Mouse (Mus musculus) hematopoietic stem cell, adult 5-6 weeks (primary cell): ENCODE measurements around the gene Pole3. TPM values are rescaled to one million over a fixed set of nuclear protein-coding genes. Genes with fewer than 3 reads are reported as not detected.

Source experiments
- ATAC-seq, 2 experiments: fragments of 125-278 bp in 1 of 2; replicated peaks in 1 of 2; 2 replicates each; pipeline ENCODE4 v1.8.0; 2016 to 2017; ENCODE audit warnings: inconsistent platforms in 2 of 2, mild to moderate bottlenecking in 2 of 2, moderate number of reproducible peaks in 2 of 2, low read depth in 1 of 2, moderate TSS enrichment in 1 of 2; ENCODE audit not compliant: low FRiP score in 2 of 2, poor library complexity in 2 of 2, severe bottlenecking in 2 of 2, insufficient read depth in 1 of 2, low TSS enrichment in 1 of 2
- total RNA-seq: library from RNA; stranded (forward); fragments of 172-1452, 232-1000 nt; gene quantifications from 2 replicates; pipeline ENCODE4 v1.2.3, GENCODE M21; 2017

Pole3 gene
- 72.7 and 78.2 TPM in 2 replicates for total RNA-seq

DNA sequence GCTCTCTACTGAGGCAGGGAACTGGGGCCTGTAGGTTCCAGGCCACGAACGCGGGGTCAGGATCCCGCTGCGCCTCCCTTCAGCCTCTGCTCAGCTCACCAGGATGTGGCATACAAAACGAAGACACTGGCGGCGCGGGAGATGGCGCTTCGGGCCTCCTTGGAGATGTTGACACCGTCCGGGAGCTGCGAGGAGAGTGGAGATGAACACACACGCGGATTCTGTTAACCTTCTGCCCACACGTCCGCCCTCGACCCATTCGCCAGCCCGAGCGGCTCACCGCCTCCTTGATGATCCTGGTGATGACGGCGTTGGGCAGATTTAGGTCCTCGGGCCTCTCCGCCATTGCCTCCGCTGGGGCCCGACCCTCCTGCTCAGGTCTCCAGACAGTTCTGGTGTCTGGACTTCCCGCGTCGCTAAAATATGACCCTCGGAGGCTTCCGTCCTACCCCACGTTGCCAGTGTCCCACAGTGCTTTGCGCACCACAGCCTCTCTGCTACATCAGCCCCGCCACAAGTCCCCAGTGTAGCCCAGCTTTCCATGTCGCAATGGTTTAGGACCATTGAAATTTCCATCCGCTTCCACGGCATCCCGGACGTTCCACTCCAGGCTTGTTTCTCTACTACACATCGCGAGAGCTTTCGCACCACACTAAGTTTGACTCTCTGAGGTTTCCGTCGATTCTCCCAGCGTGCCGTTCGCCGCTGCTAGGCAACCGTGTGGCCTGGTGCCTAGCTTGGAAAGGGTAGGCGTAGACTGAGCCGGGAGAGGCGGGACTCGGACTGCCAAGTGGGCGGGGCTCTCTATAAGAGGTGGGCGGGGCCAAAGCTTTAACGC, at the start of gene Pole3, which contains the start of gene 4933430I17Rik:
Gene Pole3, minus strand, starts transcription at position 418 of the 838 bp plus-strand sequence.
Gene 4933430I17Rik, plus strand, starts transcription at position 719 of the 838 bp plus-strand sequence.
- ATAC-seq: peak; percentile 96

DNA sequence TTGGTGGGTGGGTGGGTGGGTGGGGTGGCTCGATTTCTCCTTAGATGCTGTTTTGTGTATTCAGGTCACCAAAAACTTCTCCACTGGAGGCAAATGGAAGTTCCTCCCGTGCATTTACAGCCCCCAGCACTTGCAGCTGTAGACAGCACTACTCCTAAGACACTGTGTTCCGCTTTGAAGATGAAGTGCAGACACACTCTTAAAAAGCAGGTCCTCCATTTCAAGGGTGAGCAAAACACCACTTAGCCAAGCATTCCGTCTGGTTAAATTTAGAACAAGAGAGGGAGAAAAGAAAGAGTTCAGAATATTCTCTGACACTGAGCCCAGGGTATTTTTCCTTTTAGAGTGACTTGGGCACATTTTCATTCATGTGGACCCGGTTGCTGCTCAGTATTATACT, 45.2 kb upstream of the Pole3 start:
- ATAC-seq: no peak

DNA sequence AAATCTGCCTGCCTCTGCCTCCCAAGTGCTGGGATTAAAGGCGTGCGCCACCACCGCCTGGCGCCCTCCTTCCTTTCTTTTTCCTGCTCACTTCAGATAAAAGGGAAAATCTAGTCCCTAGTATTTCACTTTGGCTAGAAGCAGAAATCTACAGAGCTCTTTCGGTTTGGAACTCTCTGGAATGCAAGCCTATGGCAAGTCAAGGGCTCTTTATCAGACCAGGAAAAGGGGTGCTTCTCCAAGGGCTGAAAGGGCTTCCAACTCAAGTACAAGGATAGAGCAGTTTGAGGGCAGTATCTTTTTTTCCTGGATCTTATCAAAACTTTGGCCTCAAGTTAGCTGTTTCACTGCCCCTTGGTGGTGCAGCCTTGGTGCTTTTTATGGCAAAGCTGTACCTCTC, 44.7 kb upstream of the Pole3 start:
- no peak for ATAC-seq

DNA sequence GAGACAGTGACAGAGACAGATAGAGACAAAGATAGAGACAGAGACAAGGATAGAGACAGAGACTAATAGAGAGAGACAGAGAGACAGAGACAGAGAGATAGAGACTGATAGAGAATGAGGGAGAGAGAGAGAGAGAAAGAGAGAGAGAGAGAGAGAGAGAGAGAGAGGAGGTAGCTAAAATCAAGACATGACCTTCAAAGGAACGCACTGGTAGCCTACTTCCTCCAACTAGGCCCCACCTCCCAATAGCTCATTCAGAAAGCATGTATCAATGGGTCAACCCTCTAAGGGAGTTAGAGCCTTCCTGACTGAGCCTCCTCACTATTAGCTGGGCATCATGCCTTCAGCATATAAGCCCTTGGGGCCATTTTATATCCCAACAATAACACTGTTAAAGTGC, 43.5 kb upstream of the Pole3 start:
- no peak for ATAC-seq

DNA sequence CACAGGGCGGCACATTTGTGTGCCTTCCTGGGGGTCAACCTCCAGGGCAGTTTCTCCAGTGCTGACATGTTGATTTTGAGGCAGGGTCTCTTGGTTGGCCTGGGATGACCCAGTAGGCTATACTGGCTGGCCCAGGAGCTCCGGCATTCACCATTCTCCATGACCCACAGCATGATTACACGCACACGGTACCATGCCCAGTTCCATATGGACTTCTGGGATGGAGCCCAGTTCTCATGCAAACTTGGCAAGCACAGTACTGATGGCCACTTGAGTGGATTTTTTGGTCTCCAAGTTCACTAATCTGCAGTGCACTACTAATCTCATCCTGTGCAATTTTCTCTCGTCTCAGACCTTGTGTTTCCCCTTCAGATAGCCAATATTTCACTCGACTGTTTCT, 42.8 kb upstream of the Pole3 start:
- no peak for ATAC-seq

DNA sequence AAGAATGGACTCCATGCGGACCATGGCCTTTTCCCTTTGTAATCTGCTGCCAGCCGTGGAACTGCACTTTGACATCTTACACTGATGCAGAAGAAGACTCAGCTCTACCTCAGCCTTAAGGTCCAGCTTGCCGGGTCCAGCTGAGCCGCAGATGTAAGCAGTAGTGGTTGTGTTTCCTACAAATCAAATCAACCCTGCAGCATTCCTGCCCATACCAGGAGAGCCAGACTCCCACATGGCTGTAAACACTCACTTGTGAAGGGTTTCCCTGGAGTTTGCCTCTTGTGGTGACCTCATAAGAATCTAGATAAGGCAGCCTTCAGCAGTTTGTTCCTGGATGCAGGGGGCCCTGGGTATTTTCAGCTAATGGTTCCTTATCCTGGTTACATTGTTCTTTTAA, 41.7 kb upstream of the Pole3 start:
- no peak for ATAC-seq

DNA sequence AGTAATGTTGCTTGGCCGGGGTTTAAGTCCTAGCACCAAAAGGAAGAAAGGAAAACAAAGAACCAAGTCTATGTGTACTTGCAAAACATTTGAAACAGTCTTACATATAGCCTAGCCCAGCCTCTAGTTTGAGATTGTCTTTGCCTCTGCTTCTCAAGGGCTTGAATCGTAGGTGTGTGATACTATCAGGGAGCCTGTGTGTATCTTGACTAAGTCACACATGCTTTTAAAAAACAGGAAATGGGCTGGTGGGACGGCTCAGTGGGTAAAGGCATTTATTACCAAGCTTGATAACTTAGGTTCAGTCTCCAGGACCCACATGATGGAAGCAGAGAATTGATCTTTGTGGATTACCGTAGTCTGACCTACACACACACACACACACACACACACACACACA, 37.1 kb upstream of the Pole3 start:
- ATAC-seq: no peak

DNA sequence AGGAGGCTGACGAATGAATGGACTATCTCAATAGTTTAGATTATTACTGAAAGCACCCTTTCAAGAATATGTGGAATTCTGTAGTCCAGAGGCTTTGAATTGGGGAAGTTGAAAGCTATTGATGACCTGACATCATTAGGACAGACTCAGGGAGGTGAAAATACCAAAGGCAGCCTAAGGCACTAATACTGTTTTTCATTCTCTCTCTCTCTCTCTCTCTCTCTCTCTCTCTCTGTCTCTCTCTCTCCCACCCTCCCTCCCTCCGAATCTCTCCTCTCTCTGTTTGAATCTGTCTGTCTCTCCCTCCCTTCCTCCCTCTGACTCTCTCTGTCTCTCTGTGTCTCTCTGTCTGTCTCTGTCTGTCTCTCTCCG, 36.7 kb upstream of the Pole3 start:
- ATAC-seq: no peak; a peak in 1 of 4 replicates

DNA sequence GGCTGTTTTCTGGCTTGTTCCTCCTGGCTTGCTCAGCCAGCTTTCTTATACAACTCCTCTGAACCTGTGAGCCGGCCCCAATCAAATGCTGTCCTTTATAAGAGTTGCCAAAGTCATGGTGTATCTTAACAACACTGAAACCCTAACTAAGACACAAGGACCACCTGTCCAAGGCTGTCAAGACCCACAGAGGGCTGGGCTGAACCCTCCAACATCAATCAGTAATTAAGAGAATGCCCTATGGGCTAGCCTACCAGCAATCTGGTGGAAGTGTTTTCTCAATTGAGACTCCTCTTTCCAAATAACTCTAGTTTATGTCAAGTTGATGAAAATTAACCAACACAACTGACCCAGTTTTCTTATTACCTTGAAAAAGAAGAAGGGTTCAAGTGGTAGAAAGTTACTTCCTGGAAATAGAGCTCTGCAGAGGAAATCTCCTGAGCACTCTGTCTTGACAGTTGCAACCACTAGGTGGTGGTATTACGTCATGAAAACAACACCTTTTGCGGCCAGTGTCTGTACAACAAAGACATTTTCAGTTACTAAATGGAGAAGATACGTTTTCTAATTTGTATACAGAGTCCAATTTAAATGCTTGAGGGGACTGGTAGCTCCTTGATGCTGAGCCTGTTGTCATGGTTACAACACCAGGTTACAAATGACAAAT, 36.2 kb upstream of the Pole3 start:
- ATAC-seq: peak; percentile 90 to 91

DNA sequence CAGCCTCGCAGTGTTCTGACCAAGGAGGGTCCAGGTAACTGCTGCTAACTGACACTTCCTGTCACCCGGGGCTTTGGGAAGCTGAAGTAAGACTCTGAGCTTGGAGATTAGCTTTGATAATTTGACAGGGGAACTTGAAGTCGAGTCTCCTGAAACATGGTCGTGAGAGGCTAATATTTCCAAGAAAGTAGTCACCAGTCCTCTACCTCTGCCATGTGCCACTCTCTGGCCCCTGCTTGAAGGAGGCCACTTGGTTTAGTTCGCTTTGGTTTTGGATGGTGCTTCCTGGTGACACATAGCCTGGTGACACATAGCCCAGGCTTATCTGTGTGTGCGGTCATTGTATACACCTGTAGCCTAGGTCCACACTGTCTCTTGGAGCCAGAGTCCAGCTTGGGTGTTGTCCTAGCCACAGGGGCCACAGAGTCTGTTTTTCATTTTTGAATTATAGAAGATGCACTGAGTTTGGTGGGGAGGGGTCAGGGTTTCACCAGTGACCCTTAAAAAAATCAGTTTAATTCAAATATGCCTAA, 35.0 kb upstream of the Pole3 start, which contains the start of gene Rgs3:
Gene Rgs3, plus strand, starts transcription at position 51 of the 533 bp plus-strand sequence.
- ATAC-seq: no peak

DNA sequence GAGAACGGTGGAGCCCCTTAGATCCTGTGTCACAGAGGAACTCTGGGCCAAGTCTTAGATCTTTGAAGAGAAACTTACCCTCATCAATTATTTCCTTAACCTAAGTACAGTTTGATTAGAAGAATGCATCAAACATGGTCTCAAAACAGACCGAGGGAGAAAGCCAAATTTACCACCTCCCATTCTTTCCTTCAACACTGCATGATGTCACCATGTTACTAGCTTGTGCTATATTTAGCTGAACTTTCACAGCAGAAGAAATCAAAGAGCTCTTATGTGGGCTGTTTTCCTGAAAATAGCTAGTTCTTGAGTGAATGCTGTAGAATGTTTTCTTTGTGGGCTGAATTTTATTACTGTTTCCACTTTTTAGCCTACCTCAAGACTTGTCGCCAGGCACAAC, 32.6 kb upstream of the Pole3 start:
- no peak for ATAC-seq

DNA sequence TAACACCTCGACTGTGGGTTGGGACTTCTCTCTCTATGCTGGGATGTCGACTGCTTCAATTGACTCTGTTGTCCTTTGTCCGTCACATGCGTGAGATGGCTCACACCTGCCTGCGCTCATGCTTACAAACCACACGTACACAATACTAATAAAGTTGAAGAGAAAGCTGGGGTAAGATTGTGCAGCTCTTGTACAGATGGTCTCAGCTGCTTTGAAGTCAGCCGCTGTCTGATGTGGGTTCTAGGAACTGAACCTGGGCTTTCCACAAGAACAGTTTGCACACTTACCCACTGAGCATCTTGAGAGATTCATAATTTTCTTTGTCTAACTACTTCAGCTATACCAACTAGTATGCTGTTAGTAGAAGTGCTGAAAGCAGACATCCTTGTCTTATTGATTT, 27.1 kb upstream of the Pole3 start:
- ATAC-seq: no peak

DNA sequence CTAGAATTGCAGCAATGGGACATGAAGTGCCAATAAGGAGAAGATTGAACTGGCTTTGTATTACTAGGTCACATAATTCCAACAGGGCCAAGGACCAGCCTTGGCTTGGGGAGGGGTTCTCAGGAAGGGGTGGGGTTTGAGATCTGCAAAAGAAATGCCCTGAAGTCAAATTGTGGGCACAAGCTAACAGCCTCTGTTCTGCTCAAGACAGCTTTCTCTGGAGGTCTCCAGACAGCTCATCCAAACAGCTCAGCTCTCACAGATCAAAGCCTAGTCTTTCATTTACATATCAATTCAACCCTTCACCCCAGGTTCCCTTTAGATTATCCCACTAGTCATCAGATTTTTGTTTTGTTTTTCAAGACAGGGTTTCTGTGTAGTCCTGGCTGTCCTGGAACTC, 19.9 kb upstream of the Pole3 start:
- no peak for ATAC-seq

DNA sequence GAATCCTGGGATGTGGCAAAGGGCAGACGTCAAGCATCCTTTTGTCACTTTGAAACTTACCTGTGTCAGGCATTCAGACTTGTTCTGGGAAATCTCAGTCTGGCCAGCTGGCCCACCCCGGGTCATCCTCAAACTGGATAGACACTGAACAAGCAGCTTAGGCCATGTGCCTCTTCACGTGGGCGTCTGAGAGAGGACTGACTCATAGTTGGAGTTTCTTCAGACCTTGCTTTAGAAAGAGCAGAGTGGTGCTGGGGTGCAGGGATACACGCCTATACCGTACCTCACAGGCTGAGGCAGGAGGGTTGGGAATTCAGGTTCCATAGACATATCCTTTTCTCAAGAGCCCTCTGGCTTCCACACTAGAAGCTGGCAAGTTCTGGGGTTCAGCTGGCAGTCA, 18.9 kb upstream of the Pole3 start:
- ATAC-seq: no peak

DNA sequence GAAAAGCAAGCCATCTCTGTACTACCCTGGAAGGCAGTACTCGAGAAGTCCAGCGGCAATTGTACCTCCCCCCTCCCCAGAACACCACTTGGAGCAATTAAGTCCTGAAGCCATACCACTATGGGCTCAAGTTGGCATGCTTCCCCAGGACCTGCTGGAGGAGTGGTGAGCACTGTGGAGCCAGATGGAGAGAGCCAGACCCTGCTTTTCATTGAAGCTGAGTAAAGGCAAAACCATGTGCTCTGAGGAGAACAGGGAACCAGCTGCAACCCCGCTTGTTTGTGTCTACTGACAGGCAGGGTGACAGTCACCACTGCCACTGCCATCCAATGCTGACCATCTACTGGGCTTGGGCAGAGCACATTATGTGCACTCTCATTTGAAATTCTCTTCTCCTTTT, 16.9 kb upstream of the Pole3 start:
- no peak for ATAC-seq

DNA sequence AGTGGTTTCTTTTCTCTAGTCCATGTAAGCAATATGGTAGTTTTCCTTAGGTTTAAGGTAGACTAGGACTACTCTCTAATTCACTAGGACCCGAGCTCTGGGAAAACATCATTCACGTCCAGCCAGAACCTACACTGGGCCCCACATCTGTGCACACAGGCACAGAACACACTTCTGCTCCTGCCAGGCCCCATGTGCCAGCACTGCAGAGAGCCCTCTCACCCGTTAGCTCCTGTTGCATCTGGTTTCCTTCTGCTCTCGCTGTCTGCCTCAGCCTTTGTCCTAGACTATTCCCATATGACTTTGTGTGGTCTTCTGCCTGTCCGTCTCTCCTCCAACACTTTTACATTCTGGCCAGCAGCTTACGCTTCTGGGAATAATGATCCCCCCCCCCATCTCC, 8.9 kb upstream of the Pole3 start:
- ATAC-seq: no peak

DNA sequence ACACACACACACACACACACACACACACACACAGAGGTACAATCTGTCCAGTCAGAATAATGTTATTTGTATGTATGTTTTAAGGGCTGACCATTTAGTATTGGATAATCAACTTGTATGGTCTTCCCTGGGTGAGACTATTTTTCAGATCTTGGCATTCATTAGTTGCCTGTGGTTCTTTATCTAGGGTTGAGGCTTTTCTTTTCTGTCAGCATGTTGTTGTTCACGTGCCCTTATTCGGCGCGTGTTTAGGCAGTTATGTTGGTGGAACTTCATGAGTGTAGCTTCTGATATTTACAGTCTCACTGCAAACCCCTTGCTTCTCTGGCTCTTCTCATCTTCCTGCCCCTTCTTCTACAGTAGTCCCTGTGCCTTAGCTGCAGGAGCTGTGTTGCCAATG, 2.8 kb upstream of the Pole3 start:
- no peak for ATAC-seq

DNA sequence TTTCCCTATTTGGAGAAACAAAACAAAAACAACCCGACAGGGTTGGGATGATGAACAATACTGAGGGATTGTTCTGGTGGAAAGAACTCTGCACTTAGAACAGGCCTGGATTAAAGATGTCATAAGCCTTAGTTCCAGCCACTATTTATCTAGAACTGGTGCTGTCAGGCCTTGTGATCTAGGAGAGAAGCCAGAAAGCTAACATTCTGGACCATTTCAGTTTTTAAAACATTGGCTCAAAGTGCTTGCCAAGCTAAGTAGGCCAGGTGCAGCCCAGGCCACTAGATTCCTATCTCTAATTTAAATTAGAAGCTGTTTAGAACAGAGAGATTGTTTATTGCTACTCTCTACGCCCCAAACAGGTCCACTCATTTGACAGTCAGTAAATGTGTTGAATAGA, 1.4 kb upstream of the Pole3 start:
- no peak for ATAC-seq

DNA sequence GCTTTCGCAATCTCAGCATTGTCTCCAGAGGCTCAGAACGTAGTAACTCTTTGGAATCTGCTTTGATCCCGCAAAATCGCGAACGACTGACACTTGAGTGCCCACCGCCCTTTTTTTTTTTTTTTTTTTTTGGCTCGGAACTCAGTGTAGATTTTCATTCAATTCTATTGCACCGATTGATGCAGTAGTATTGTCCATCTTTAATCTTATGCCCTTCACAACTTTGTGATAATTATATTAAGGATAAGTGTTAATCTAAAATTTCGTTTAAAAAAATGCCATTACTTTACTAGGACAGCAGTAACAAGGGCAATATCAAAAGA, 582 bp upstream of the Pole3 start:
- ATAC-seq: no peak
